Mouse (Mus musculus): ENCODE results near the gene Slc38a11. TPM values are rescaled to one million over a fixed set of nuclear protein-coding genes. Genes with fewer than 3 reads are reported as not detected.

Slc38a11 gene
- polyA plus RNA-seq (2012; rRNA removed), result 0.75 and 0.83 TPM in 2 replicates

DNA sequence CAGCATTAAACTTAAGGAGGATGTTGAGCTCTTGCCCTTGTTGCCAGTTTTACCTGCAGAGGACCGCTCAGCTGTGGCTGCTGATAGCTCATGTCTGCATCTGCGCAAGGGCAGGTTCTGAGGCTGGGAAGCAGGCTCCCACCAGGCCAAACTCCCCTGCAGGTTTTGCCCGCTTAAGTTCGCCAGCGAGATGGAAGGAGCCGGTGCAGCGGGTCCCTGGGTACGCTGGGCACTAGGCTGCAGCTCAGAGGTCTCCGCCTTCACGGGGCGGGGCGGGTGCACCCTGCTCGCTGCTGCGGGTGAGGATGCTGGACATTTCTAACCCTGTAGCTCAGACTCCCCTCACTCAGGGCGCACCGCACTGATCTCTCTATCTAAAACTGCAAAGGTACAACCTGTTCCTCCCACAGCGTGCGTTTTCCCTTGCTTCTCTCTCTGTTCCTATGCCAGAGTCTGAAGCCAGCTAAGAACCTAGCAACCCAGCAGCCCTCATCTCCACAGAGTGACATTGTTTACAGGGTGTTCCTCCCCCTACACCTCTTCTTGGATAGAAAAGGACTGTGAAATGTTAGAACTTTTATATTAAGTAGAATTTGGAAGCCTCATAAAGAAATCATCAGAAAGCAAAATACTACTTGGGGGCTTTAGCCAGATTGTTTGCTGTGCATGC, at the start of gene Slc38a11:
Gene Slc38a11, minus strand, starts transcription at position 207 of the 670 bp plus-strand sequence.

Other genes with a start within 250 kb of the Slc38a11 start
- gene Cobll1, start 124.6 kb downstream of the Slc38a11 start, polyA plus RNA-seq (2012; rRNA removed), result 3.8 and 4.1 TPM in 2 replicates
- 41.0 and 44.1 TPM in 2 replicates for gene Scn3a, start 203.6 kb upstream of the Slc38a11 start, polyA plus RNA-seq (2012; rRNA removed)

Measured in central nervous system, embryonic 14 days (tissue).